Mouse (Mus musculus): ENCODE measurements at regions not wholly inside any gene's neighbourhood (a gene's known extent, or its start where the extent isn't known, plus 50 kb on each side); places are given as distances from the start of the nearest gene placed in this dataset.

GRCm38 (mm10) chr10:38875667-38876245, 54.2 kb upstream of the Rfpl4b start:
- Histone ChIP-seq H3K9me3 (no peaks in the 10 kb centered on the region), H3K27ac (no peak overlapping the region), H3K27me3 (replicated peaks) (no peaks in the 10 kb centered on the region), H3K4me2 (no peak overlapping the region), H3K4me1 (no peaks in the 10 kb centered on the region), H3K9ac (no peak overlapping the region), H3K4me3 (no peak overlapping the region), H3K36me3 (replicated peaks) (no peaks in the 10 kb centered on the region)
- ATAC-seq (replicated peaks) = no peak
- 23% methylated on average over 5 of the region's 5 CpGs for WGBS

GRCm38 (mm10) chr10:38879271-38879670, 57.7 kb upstream of the Rfpl4b start:
- no peak overlapping the region for H3K4me2 ChIP-seq
- H3K4me3 ChIP-seq = no peak overlapping the region
- H3K9me3 ChIP-seq = no peaks in the 10 kb centered on the region
- H3K36me3 ChIP-seq (replicated peaks) = no peaks in the 10 kb centered on the region
- WGBS = 93% methylated on average over 7 of the region's 7 CpGs
- no peak overlapping the region for H3K9ac ChIP-seq
- no peaks in the 10 kb centered on the region for H3K27me3 ChIP-seq (replicated peaks)
- no peak for ATAC-seq (replicated peaks)
- no peak overlapping the region for H3K27ac ChIP-seq
- no peaks in the 10 kb centered on the region for H3K4me1 ChIP-seq

GRCm38 (mm10) chr10:38880642-38881187, 59.1 kb upstream of the Rfpl4b start:
- Histone ChIP-seq H3K4me2 (no peak overlapping the region), H3K4me3 (no peak overlapping the region), H3K36me3 (replicated peaks) (no peaks in the 10 kb centered on the region), H3K4me1 (no peaks in the 10 kb centered on the region), H3K9ac (no peak overlapping the region), H3K27me3 (replicated peaks) (no peaks in the 10 kb centered on the region), H3K27ac (no peak overlapping the region), H3K9me3 (no peaks in the 10 kb centered on the region)
- ATAC-seq (replicated peaks) = no peak
- 85% methylated on average over 7 of the region's 7 CpGs for WGBS

GRCm38 (mm10) chr10:38882154-38882553, 60.6 kb upstream of the Rfpl4b start:
- H3K9ac ChIP-seq = no peak overlapping the region
- no peak overlapping the region for H3K4me3 ChIP-seq
- no peaks in the 10 kb centered on the region for H3K36me3 ChIP-seq (replicated peaks)
- no peak overlapping the region for H3K4me2 ChIP-seq
- H3K27ac ChIP-seq = no peak overlapping the region
- H3K9me3 ChIP-seq = no peaks in the 10 kb centered on the region
- no peaks in the 10 kb centered on the region for H3K4me1 ChIP-seq
- ATAC-seq (replicated peaks) = no peak
- 91% methylated on average over 6 of the region's 6 CpGs for WGBS
- no peaks in the 10 kb centered on the region for H3K27me3 ChIP-seq (replicated peaks)

- 92% methylated on average over 2 of the region's 2 CpGs for WGBS
- H3K4me3 ChIP-seq = no peak overlapping the region
- ATAC-seq (replicated peaks) = no peak
- H3K9ac ChIP-seq = no peak overlapping the region
- H3K27me3 ChIP-seq (replicated peaks) = no peaks in the 10 kb centered on the region
- no peak overlapping the region for H3K4me2 ChIP-seq
- H3K36me3 ChIP-seq (replicated peaks) = no peaks in the 10 kb centered on the region
- no peaks in the 10 kb centered on the region for H3K4me1 ChIP-seq
- no peaks in the 10 kb centered on the region for H3K9me3 ChIP-seq
- H3K27ac ChIP-seq = no peak overlapping the region
Observed at GRCm38 (mm10) chr10:38883816-38884599, 62.4 kb upstream of the Rfpl4b start.

- Histone ChIP-seq H3K4me3 (no peak overlapping the region), H3K9ac (no peak overlapping the region), H3K9me3 (no peaks in the 10 kb centered on the region), H3K4me1 (no peaks in the 10 kb centered on the region), H3K27ac (no peak overlapping the region), H3K36me3 (replicated peaks) (no peaks in the 10 kb centered on the region), H3K27me3 (replicated peaks) (no peaks in the 10 kb centered on the region), H3K4me2 (no peak overlapping the region)
- 71% methylated on average over 4 of the region's 4 CpGs for WGBS
- no peak for ATAC-seq (replicated peaks)
Observed at GRCm38 (mm10) chr10:38884641-38885040, 63.1 kb upstream of the Rfpl4b start.

GRCm38 (mm10) chr10:38886441-38886840, 64.9 kb upstream of the Rfpl4b start:
- Histone ChIP-seq H3K4me2 (no peak overlapping the region), H3K4me1 (no peaks in the 10 kb centered on the region), H3K9me3 (no peaks in the 10 kb centered on the region), H3K36me3 (replicated peaks) (no peaks in the 10 kb centered on the region), H3K9ac (no peak overlapping the region), H3K27me3 (replicated peaks) (no peaks in the 10 kb centered on the region), H3K27ac (no peak overlapping the region), H3K4me3 (no peak overlapping the region)
- ATAC-seq (replicated peaks) = no peak
- 51% methylated on average over 2 of the region's 2 CpGs for WGBS

- 90% methylated on average over 9 of the region's 9 CpGs for WGBS
Observed at GRCm38 (mm10) chr10:38887896-38888295, 66.3 kb upstream of the Rfpl4b start.

GRCm38 (mm10) chr10:38894706-38895105, 70.6 kb upstream of the Lama4 start:
- Histone ChIP-seq H3K9ac (no peak overlapping the region), H3K36me3 (replicated peaks) (no peaks in the 10 kb centered on the region), H3K27ac (no peak overlapping the region), H3K4me1 (no peaks in the 10 kb centered on the region), H3K27me3 (replicated peaks) (no peaks in the 10 kb centered on the region), H3K4me3 (no peak overlapping the region), H3K9me3 (no peaks in the 10 kb centered on the region), H3K4me2 (no peak overlapping the region)
- ATAC-seq (replicated peaks) = no peak
- WGBS = 61% methylated on average over 1 of the region's 1 CpGs

More at GRCm38 (mm10) chr10:38887896-38888295, 66.3 kb upstream of the Rfpl4b start:
- Histone ChIP-seq H3K36me3 (replicated peaks) (no peaks in the 10 kb centered on the region), H3K9ac (no peak overlapping the region), H3K9me3 (no peaks in the 10 kb centered on the region), H3K4me3 (no peak overlapping the region), H3K4me2 (no peak overlapping the region), H3K27me3 (replicated peaks) (no peaks in the 10 kb centered on the region), H3K27ac (no peak overlapping the region), H3K4me1 (no peaks in the 10 kb centered on the region)
- no peak for ATAC-seq (replicated peaks)

GRCm38 (mm10) chr10:38895656-38896055, 69.7 kb upstream of the Lama4 start:
- no peaks in the 10 kb centered on the region for H3K4me1 ChIP-seq
- ATAC-seq (replicated peaks) = no peak
- no peak overlapping the region for H3K4me2 ChIP-seq
- no peak overlapping the region for H3K9ac ChIP-seq
- no peaks in the 10 kb centered on the region for H3K27me3 ChIP-seq (replicated peaks)
- H3K27ac ChIP-seq = no peak overlapping the region
- H3K36me3 ChIP-seq (replicated peaks) = no peaks in the 10 kb centered on the region
- WGBS = 86% methylated on average over 3 of the region's 3 CpGs
- no peaks in the 10 kb centered on the region for H3K9me3 ChIP-seq
- H3K4me3 ChIP-seq = no peak overlapping the region

GRCm38 (mm10) chr10:38897573-38897972, 67.7 kb upstream of the Lama4 start:
- no peak for ATAC-seq (replicated peaks)
- H3K36me3 ChIP-seq (replicated peaks) = no peaks in the 10 kb centered on the region
- 57% methylated on average over 5 of the region's 5 CpGs for WGBS
- H3K27ac ChIP-seq = no peak overlapping the region
- no peak overlapping the region for H3K4me2 ChIP-seq
- H3K27me3 ChIP-seq (replicated peaks) = no peaks in the 10 kb centered on the region
- no peak overlapping the region for H3K9ac ChIP-seq
- no peak overlapping the region for H3K4me3 ChIP-seq
- no peaks in the 10 kb centered on the region for H3K9me3 ChIP-seq
- no peaks in the 10 kb centered on the region for H3K4me1 ChIP-seq

GRCm38 (mm10) chr10:38906121-38906520, 59.2 kb upstream of the Lama4 start:
- WGBS = 34% methylated on average over 3 of the region's 3 CpGs
- no peak for ATAC-seq (replicated peaks)
- Histone ChIP-seq H3K27me3 (replicated peaks) (no peaks in the 10 kb centered on the region), H3K4me1 (no peaks in the 10 kb centered on the region), H3K4me2 (no peak overlapping the region), H3K4me3 (no peak overlapping the region), H3K9ac (no peak overlapping the region), H3K36me3 (replicated peaks) (no peaks in the 10 kb centered on the region), H3K9me3 (no peaks in the 10 kb centered on the region), H3K27ac (no peak overlapping the region)

GRCm38 (mm10) chr10:38907835-38908234, 57.5 kb upstream of the Lama4 start:
- Histone ChIP-seq H3K27ac (no peak overlapping the region), H3K27me3 (replicated peaks) (no peaks in the 10 kb centered on the region), H3K36me3 (replicated peaks) (no peaks in the 10 kb centered on the region), H3K4me3 (no peak overlapping the region), H3K9ac (no peak overlapping the region), H3K4me2 (no peak overlapping the region), H3K4me1 (no peaks in the 10 kb centered on the region), H3K9me3 (no peaks in the 10 kb centered on the region)
- 68% methylated on average over 2 of the region's 2 CpGs for WGBS
- ATAC-seq (replicated peaks) = no peak
